ENCODE assay signal across 33 mouse cellular contexts in the genomic region with DNA sequence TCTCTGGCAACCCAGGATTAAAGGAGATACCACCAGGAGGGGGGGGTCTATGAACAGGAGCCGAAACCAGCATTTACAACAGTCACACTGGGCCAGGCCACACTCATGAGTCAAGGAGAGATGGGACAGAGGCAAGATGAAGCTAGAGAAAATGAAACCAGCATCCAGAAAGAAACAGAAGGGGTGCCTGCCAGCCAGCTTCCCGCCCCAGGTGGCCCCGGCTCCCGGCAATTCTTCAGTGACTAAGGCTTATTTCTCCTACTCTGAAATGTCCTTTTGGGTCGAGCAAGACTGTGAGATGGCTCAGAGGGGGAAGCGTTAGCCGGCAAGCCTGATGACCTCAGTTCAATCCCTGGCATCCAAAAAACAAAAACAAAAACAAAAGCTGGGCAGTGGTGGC. TPM values are rescaled to one million over a fixed set of nuclear protein-coding genes. Genes with fewer than 3 reads are reported as not detected.
A peak's percentile ranks its signal among the peaks of the same experiment; 100 is the strongest.
DNase-seq lines count a peak whose midpoint lies in the region; ATAC-seq and TF ChIP-seq lines count a peak whose summit lies in the region.
"Had no signal": no experiment of that assay in that cellular context is flagged by ENCODE, and none has a peak within 500 bp of the region (broad histone marks: within the 10 kb centered on the region; RNA-seq: fewer than 3 reads in every experiment).

No protein-coding gene starts in this region.

- H3K4me3 ChIP-seq in gastrocnemius, adult 2 months, result no peak overlapping the region
- no peak overlapping the region for H3K4me3 ChIP-seq in midbrain, embryonic 12.5 days
- no peak overlapping the region for H3K4me3 ChIP-seq in midbrain, embryonic 13.5 days (replicated peaks)
- no peak overlapping the region for H3K4me3 ChIP-seq in neural tube, embryonic 14.5 days (ENCODE audit: low read depth, low read length)
- H3K4me3 ChIP-seq: forebrain, embryonic 15.5 days; heart, embryonic 10.5 days; heart, embryonic 15.5 days; liver, embryonic 13.5 days; megakaryocyte, embryonic 14.5 days; stomach, embryonic 15.5 days had no signal

- 86% methylated on average over 7 of the region's 7 CpGs for WGBS in midbrain, embryonic 12.5 days
- 82% methylated on average over 7 of the region's 7 CpGs for WGBS in midbrain, embryonic 13.5 days
- 81% methylated on average over 7 of the region's 7 CpGs for WGBS in neural tube, embryonic 14.5 days

- peak overlapping the region; percentile 6; the same call in 1 of the 2 replicates for H3K9ac ChIP-seq in midbrain, embryonic 12.5 days (replicated peaks)
- H3K9ac ChIP-seq in midbrain, embryonic 13.5 days (replicated peaks), result no peak overlapping the region
- no peak overlapping the region for H3K9ac ChIP-seq in neural tube, embryonic 14.5 days (replicated peaks; ENCODE audit: low read depth, low read length)
- H3K9ac ChIP-seq: forebrain, embryonic 15.5 days; heart, embryonic 15.5 days; liver, embryonic 13.5 days; stomach, embryonic 15.5 days had no signal

- H3K36me3 ChIP-seq in midbrain, embryonic 12.5 days, result 0 out of 2 replicates have a peak, but pooled peaks cover 7% of the 10 kb centered on the region
- peaks cover 5% of the 10 kb centered on the region for H3K36me3 ChIP-seq in midbrain, embryonic 13.5 days
- peaks cover 4% of the 10 kb centered on the region; the same call in 1 of the 2 replicates for H3K36me3 ChIP-seq in neural tube, embryonic 14.5 days (ENCODE audit: control insufficient read depth, insufficient read depth, low read length)
- H3K36me3 ChIP-seq: G1E; heart, embryonic 15.5 days; liver, embryonic 13.5 days; stomach, embryonic 15.5 days had no signal

- H3K27me3 ChIP-seq in midbrain, embryonic 12.5 days, result no peaks in the 10 kb centered on the region
- no peaks in the 10 kb centered on the region for H3K27me3 ChIP-seq in midbrain, embryonic 13.5 days
- no peaks in the 10 kb centered on the region for H3K27me3 ChIP-seq in neural tube, embryonic 14.5 days (ENCODE audit: control insufficient read depth, insufficient read depth, low read length)
- H3K27me3 ChIP-seq: forebrain, embryonic 15.5 days; heart, embryonic 15.5 days; megakaryocyte, embryonic 14.5 days; Patski; stomach, embryonic 15.5 days had no signal

- no peaks in the 10 kb centered on the region for H3K9me3 ChIP-seq in midbrain, embryonic 12.5 days
- H3K9me3 ChIP-seq in midbrain, embryonic 13.5 days, result no peaks in the 10 kb centered on the region
- no peaks in the 10 kb centered on the region for H3K9me3 ChIP-seq in neural tube, embryonic 14.5 days (ENCODE audit: control insufficient read depth, low read length)
- H3K9me3 ChIP-seq: forebrain, embryonic 15.5 days; G1E; heart, embryonic 10.5 days; heart, embryonic 15.5 days; liver, embryonic 13.5 days; megakaryocyte, embryonic 14.5 days; stomach, embryonic 15.5 days had no signal

- no peak overlapping the region for H3K4me2 ChIP-seq in midbrain, embryonic 12.5 days (replicated peaks)
- H3K4me2 ChIP-seq in midbrain, embryonic 13.5 days (replicated peaks), result no peak overlapping the region
- 0 out of 2 replicates have a peak overlapping the region, but pooled peaks have one; percentile 6 for H3K4me2 ChIP-seq in neural tube, embryonic 14.5 days (ENCODE audit: low read depth, low read length)
- H3K4me2 ChIP-seq: forebrain, embryonic 15.5 days; heart, embryonic 15.5 days; liver, embryonic 13.5 days; stomach, embryonic 15.5 days had no signal

- intact Hi-C loops in gastrocnemius, adult 2 months (cut with DNase I), result no loop called here
- intact Hi-C loops in gastrocnemius, postnatal 36 days (cut with DNase I), result no loop called here

- H3K27ac ChIP-seq in gastrocnemius, adult 2 months, result no peak overlapping the region
- H3K27ac ChIP-seq in midbrain, embryonic 12.5 days (replicated peaks), result no peak overlapping the region
- no peak overlapping the region for H3K27ac ChIP-seq in midbrain, embryonic 13.5 days
- no peak overlapping the region for H3K27ac ChIP-seq in neural tube, embryonic 14.5 days (ENCODE audit: low read depth, low read length)
- H3K27ac ChIP-seq: forebrain, embryonic 15.5 days; heart, embryonic 10.5 days; heart, embryonic 15.5 days; liver, embryonic 13.5 days; stomach, embryonic 15.5 days had no signal

- DNase-seq in cerebellum, adult 18-20 months, result peak; percentile 34 to 35
- peak; percentile 39 for DNase-seq in gastrocnemius, adult 2 months
- no peak for DNase-seq in gastrocnemius, postnatal 36 days
- DNase-seq: adrenal gland, postnatal 10 days; cerebellum, adult 8-10 months; kidney, adult 11 months; kidney, postnatal 14 days; left cerebral cortex, postnatal 4 days; liver, embryonic 13.5 days; lung, adult 18-20 months; lung, postnatal 4 days; midbrain, embryonic 14.5 days; right cerebral cortex, postnatal 25 days; thymus, postnatal 14 days had no signal

- TF ChIP-seq CTCF in gastrocnemius, adult 2 months (IDR thresholded peaks at IDR 0.05), result no peak

- peaks cover 47% of the 10 kb centered on the region for H3K4me1 ChIP-seq in midbrain, embryonic 12.5 days
- H3K4me1 ChIP-seq in midbrain, embryonic 13.5 days (replicated peaks), result peaks cover 63% of the 10 kb centered on the region
- H3K4me1 ChIP-seq in neural tube, embryonic 14.5 days (ENCODE audit: control insufficient read depth, insufficient read depth, low read length), result peaks cover 42% of the 10 kb centered on the region

- no peak for ATAC-seq in cerebellum, adult (ENCODE audit: insufficient number of reproducible peaks, low FRiP score, low TSS enrichment)
- no peak for ATAC-seq in midbrain, embryonic 12.5 days (ENCODE audit: low FRiP score, low read depth)
- no peak for ATAC-seq in midbrain, embryonic 13.5 days
- ATAC-seq in neural tube, embryonic 14.5 days (ENCODE audit: low read depth), result no peak
- no peak for ATAC-seq in erythroid progenitor cell, adult 5-6 weeks (replicated peaks; ENCODE audit: low FRiP score, poor library complexity, severe bottlenecking)
- ATAC-seq: forebrain, embryonic 15.5 days; inflammation-experienced regulatory T-cells, adult 6 months; lung, postnatal 0 days; Patski had no signal

RNA-seq across cellular contexts. Expression of a gene that starts 5.4 kb away (rescaled TPM):
- 1 to 10 TPM; 3.0 to 4.2 TPM for total RNA-seq in gastrocnemius, adult 2 months (2021)
- 1 to 10 TPM; 2.7 to 2.9 TPM for total RNA-seq in gastrocnemius, postnatal 36 days (2021)
- polyA plus RNA-seq in midbrain, embryonic 12.5 days (2016; fragmentation: Nextera tagmentation; extraction: Ambion mirVana), result 11.4 and 11.9 TPM in 2 replicates
- 13.4 and 15.3 TPM in 2 replicates for polyA plus RNA-seq in midbrain, embryonic 13.5 days (2015; fragmentation: Nextera tagmentation; extraction: Ambion mirVana)
- polyA plus RNA-seq in neural tube, embryonic 14.5 days (2014; fragmentation: Nextera tagmentation; extraction: Ambion mirVana), result 15.4 and 17.1 TPM in 2 replicates
- 0.84 TPM in 1 of 2 replicates, not detected in the other for total RNA-seq in erythroid progenitor cell, adult 5-6 weeks (2015; ENCODE audit: low replicate concordance)
- 0.68 and 0.77 TPM in 2 replicates for total RNA-seq in erythroid progenitor cell, adult 5-6 weeks (2017; ENCODE audit: low replicate concordance)

RNA-seq across cellular contexts. Expression of a gene that starts 13.2 kb away (rescaled TPM):
- total RNA-seq in gastrocnemius, adult 2 months (2021), result not detected
- not detected for total RNA-seq in gastrocnemius, postnatal 36 days (2021)
- 0.13 and 0.29 TPM in 2 replicates for polyA plus RNA-seq in midbrain, embryonic 12.5 days (2016; fragmentation: Nextera tagmentation; extraction: Ambion mirVana)
- polyA plus RNA-seq in midbrain, embryonic 13.5 days (2015; fragmentation: Nextera tagmentation; extraction: Ambion mirVana), result 0.47 and 0.48 TPM in 2 replicates
- 0.26 TPM in 1 of 2 replicates, not detected in the other for polyA plus RNA-seq in neural tube, embryonic 14.5 days (2014; fragmentation: Nextera tagmentation; extraction: Ambion mirVana)
- not detected in 2 replicates for total RNA-seq in erythroid progenitor cell, adult 5-6 weeks (2015; ENCODE audit: low replicate concordance)
- total RNA-seq in erythroid progenitor cell, adult 5-6 weeks (2017; ENCODE audit: low replicate concordance), result not detected in 2 replicates
- total RNA-seq: adrenal gland, postnatal 10 days; gastrocnemius, adult 8-10 months; heart, postnatal 25 days; left cerebral cortex, postnatal 4 days; monocyte, adult 5-6 weeks had no signal
- polyA plus RNA-seq: embryonic facial prominence, embryonic 11.5 days; G1E; heart, embryonic 10.5 days; hindbrain, embryonic 11.5 days; liver, embryonic 13.5 days had no signal

RNA-seq across cellular contexts. Expression of a gene that starts 34.4 kb away (rescaled TPM):
- total RNA-seq in gastrocnemius, adult 2 months (2021), result 10 to 100 TPM; 18.3 to 19.8 TPM
- 10 to 100 TPM; 17.0 to 18.0 TPM for total RNA-seq in gastrocnemius, postnatal 36 days (2021)
- polyA plus RNA-seq in midbrain, embryonic 12.5 days (2016; fragmentation: Nextera tagmentation; extraction: Ambion mirVana), result 264 and 268 TPM in 2 replicates
- polyA plus RNA-seq in midbrain, embryonic 13.5 days (2015; fragmentation: Nextera tagmentation; extraction: Ambion mirVana), result 215 and 219 TPM in 2 replicates
- polyA plus RNA-seq in neural tube, embryonic 14.5 days (2014; fragmentation: Nextera tagmentation; extraction: Ambion mirVana), result 163 and 180 TPM in 2 replicates
- total RNA-seq in erythroid progenitor cell, adult 5-6 weeks (2015; ENCODE audit: low replicate concordance), result 83.4 and 101 TPM in 2 replicates
- 51.7 and 56.7 TPM in 2 replicates for total RNA-seq in erythroid progenitor cell, adult 5-6 weeks (2017; ENCODE audit: low replicate concordance)

Comparison
In these comparisons a context has a peak if more than half of its experiments do, and no peak if none do; other contexts are left out.
1. DNase-seq: peak in cerebellum, adult 18-20 months (2 of 2) and gastrocnemius, adult 2 months (single experiment); none in gastrocnemius, postnatal 36 days (0 of 2).